Mouse (Mus musculus): Measurements from ENCODE around the gene A3galt2. TPM values are rescaled to one million over a fixed set of nuclear protein-coding genes. Genes with fewer than 3 reads are reported as not detected.
A peak's percentile ranks its signal among the peaks of the same experiment; 100 is the strongest.

Gene A3galt2
- polyA plus RNA-seq, 1 experiment from 2014 or later: 0.33 TPM

DNA sequence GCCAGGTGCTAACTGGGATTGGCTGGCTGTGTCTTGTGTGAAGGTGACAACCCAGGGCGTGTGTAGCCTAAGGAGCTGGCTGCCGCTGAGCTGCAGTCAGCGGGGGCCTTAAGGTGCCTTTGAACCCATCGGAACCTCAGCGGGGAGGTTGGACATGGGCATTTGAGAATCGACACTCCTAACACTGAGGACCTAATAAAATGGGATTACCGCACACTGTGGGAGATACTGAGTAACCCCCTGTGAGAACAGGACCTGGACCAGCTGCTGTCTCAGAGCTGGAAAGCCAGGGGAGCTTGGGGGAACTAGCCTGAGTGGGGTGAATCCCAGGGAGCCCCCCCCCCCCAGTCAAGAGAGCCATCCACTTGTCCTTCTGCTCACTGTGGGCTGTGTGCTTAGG, 1.6 kb upstream of the A3galt2 start:
- no peak overlapping the region for H3K4me3 ChIP-seq (ENCODE audit: low read depth, low read length)
- H3K4me1 ChIP-seq (ENCODE audit: control insufficient read depth, insufficient read depth, low read length): no peaks in the 10 kb centered on the region
- ATAC-seq (ENCODE audit: insufficient read depth, low FRiP score, low TSS enrichment) (no peak), DNase-seq (ENCODE audit: low spot score) (no peak)
- H3K9me3 ChIP-seq (ENCODE audit: control insufficient read depth, low read length): no peaks in the 10 kb centered on the region
- 98% methylated on average over 7 of the region's 7 CpGs for WGBS
- H3K27ac ChIP-seq (ENCODE audit: low read depth, low read length): no peak overlapping the region
- no peak overlapping the region for H3K9ac ChIP-seq (ENCODE audit: low read length)
- H3K36me3 ChIP-seq (ENCODE audit: control insufficient read depth, insufficient read depth, low read length): peaks cover 35% of the 10 kb centered on the region
- H3K27me3 ChIP-seq (ENCODE audit: control insufficient read depth, insufficient read depth, low read length): no peaks in the 10 kb centered on the region
- no peak overlapping the region for H3K4me2 ChIP-seq (ENCODE audit: low read depth)

DNA sequence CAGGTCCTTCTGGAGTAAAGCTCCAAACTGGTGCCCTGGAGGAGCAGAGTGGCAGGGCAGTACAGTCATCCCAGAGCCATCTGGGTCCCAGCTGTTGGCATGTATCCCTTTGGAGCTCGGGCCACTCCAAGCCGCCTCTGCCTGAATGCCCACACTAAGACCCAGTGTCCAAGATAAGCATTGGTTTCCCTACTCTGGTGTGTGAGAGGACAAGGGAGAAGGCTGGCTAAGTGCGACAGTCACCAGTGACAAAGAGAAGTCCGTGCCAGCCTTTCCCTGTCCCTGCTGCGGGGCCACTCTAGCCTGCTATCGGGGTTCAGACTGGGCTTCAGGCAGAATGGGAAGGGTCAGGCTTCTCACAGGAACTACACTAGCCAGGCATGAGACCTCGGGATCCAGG, 736 bp downstream of the A3galt2 start:
- H3K4me2 ChIP-seq (ENCODE audit: low read depth): no peak overlapping the region
- no peaks in the 10 kb centered on the region for H3K27me3 ChIP-seq (ENCODE audit: control insufficient read depth, insufficient read depth, low read length)
- ATAC-seq (ENCODE audit: insufficient read depth, low FRiP score, low TSS enrichment) (no peak), DNase-seq (ENCODE audit: low spot score) (no peak)
- 0 out of 2 replicates have a peak overlapping the region, but pooled peaks have one; percentile 29 for H3K27ac ChIP-seq (ENCODE audit: low read depth, low read length)
- no peak overlapping the region for H3K4me3 ChIP-seq (ENCODE audit: low read depth, low read length)
- H3K9me3 ChIP-seq (ENCODE audit: control insufficient read depth, low read length): no peaks in the 10 kb centered on the region
- H3K9ac ChIP-seq (ENCODE audit: low read length): no peak overlapping the region
- H3K36me3 ChIP-seq (ENCODE audit: control insufficient read depth, insufficient read depth, low read length): peaks cover 19% of the 10 kb centered on the region
- WGBS: 78% methylated on average over 7 of the region's 7 CpGs
- no peaks in the 10 kb centered on the region for H3K4me1 ChIP-seq (ENCODE audit: control insufficient read depth, insufficient read depth, low read length)

DNA sequence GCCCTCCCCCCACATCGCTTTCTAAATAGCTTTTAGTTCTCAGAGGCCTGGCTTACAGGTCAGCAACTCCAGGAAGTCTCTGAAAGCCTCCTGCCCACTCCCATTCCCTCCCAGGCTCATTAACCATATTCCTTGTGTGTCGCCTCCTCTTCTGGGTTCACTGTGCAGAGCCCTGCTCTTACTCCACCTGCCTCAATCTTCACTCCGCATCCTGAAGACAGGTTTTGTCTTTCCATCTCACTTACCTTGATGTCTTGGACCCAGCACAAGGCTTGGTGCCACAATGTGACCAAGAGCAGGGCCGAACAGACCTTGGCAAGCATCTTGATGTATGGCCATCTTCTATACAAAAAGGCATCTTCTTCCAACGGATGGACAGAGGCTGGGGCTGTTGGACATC, 4.0 kb downstream of the A3galt2 start:
- DNase-seq (ENCODE audit: low spot score) (no peak), ATAC-seq (ENCODE audit: insufficient read depth, low FRiP score, low TSS enrichment) (no peak)
- Histone ChIP-seq H3K36me3 (ENCODE audit: control insufficient read depth, insufficient read depth, low read length) (no peaks in the 10 kb centered on the region), H3K4me1 (ENCODE audit: control insufficient read depth, insufficient read depth, low read length) (no peaks in the 10 kb centered on the region), H3K27me3 (ENCODE audit: control insufficient read depth, insufficient read depth, low read length) (no peaks in the 10 kb centered on the region), H3K9ac (ENCODE audit: low read length) (no peak overlapping the region), H3K4me3 (ENCODE audit: low read depth, low read length) (no peak overlapping the region), H3K27ac (ENCODE audit: low read depth, low read length) (no peak overlapping the region), H3K4me2 (ENCODE audit: low read depth) (no peak overlapping the region), H3K9me3 (ENCODE audit: control insufficient read depth, low read length) (no peaks in the 10 kb centered on the region)
- 86% methylated on average over 5 of the region's 5 CpGs for WGBS

DNA sequence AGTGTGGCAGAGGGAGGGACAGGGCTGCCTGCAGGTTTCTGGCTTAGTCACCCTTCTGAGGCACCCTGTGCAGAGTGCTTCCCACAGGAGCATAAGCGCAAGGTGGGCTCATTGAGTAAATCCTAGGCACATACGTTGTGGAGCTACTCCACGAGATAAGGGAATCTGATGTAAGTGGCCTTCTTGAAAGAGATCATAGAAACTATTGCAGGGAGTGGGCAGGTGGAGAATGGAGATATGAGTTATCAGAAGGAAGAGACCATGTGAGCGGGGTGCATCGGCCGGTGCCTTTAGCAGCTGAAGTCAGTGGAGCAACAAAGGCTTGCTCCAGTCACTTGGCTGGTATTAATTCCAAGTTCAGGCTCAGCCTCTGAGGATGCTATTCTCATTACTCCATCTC, 4.9 kb downstream of the A3galt2 start:
- H3K9me3 ChIP-seq (ENCODE audit: control insufficient read depth, low read length): no peaks in the 10 kb centered on the region
- H3K4me1 ChIP-seq (ENCODE audit: control insufficient read depth, insufficient read depth, low read length): no peaks in the 10 kb centered on the region
- ATAC-seq (ENCODE audit: insufficient read depth, low FRiP score, low TSS enrichment) (no peak), DNase-seq (ENCODE audit: low spot score) (no peak)
- no peak overlapping the region for H3K4me2 ChIP-seq (ENCODE audit: low read depth)
- no peak overlapping the region for H3K4me3 ChIP-seq (ENCODE audit: low read depth, low read length)
- H3K36me3 ChIP-seq (ENCODE audit: control insufficient read depth, insufficient read depth, low read length): no peaks in the 10 kb centered on the region
- H3K27ac ChIP-seq (ENCODE audit: low read depth, low read length): no peak overlapping the region
- H3K9ac ChIP-seq (ENCODE audit: low read length): no peak overlapping the region
- 91% methylated on average over 6 of the region's 6 CpGs for WGBS
- no peaks in the 10 kb centered on the region for H3K27me3 ChIP-seq (ENCODE audit: control insufficient read depth, insufficient read depth, low read length)

DNA sequence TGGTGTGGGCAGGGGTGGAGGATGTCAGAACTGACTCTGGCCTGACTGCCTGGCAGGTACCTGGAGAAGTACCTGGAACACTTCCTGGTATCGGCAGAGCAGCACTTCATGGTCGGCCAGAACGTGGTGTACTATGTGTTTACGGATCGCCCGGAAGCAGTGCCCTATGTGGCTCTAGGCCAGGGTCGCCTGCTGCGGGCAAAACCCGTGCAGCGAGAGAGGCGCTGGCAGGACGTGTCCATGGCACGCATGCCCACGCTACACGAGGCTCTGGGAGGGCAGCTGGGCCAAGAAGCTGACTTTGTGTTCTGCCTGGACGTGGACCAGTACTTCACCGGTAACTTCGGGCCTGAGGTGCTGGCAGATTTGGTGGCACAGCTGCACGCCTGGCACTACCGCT, 11.8 kb downstream of the A3galt2 start:
- 94% methylated on average over 20 of the region's 20 CpGs for WGBS
- no peaks in the 10 kb centered on the region for H3K27me3 ChIP-seq (ENCODE audit: control insufficient read depth, insufficient read depth, low read length)
- no peak overlapping the region for H3K4me2 ChIP-seq (ENCODE audit: low read depth)
- DNase-seq (ENCODE audit: low spot score): no peak
- no peak overlapping the region for H3K27ac ChIP-seq (ENCODE audit: low read depth, low read length)
- no peak overlapping the region for H3K4me3 ChIP-seq (ENCODE audit: low read depth, low read length)
- H3K9ac ChIP-seq (ENCODE audit: low read length): no peak overlapping the region
- ATAC-seq (ENCODE audit: insufficient read depth, low FRiP score, low TSS enrichment): no peak
- no peaks in the 10 kb centered on the region for H3K4me1 ChIP-seq (ENCODE audit: control insufficient read depth, insufficient read depth, low read length)
- H3K36me3 ChIP-seq (ENCODE audit: control insufficient read depth, insufficient read depth, low read length): peaks cover under 1% of the 10 kb centered on the region
- no peaks in the 10 kb centered on the region for H3K9me3 ChIP-seq (ENCODE audit: control insufficient read depth, low read length)

DNA sequence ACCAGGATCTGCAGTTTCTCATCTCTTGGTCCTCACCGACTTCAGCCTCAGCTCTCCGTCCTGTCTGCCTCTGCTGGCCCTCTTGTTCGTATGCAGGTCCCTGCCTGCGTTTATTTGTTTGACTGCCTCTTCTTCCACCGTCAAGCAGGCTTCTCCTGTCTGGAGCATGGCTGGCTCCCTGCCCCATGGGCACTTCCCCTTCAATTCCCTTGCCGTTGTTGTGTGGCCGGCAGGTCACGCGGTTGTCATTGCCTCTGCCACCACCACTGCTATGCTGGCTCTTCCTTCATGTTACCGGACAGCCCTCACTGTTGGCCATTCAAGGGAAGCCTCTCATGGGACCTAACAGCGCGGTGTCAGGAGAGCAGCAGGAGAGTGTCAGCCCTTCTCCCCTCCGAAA, 13.0 kb downstream of the A3galt2 start:
- ATAC-seq (ENCODE audit: insufficient read depth, low FRiP score, low TSS enrichment) (no peak), DNase-seq (ENCODE audit: low spot score) (no peak)
- Histone ChIP-seq H3K27me3 (ENCODE audit: control insufficient read depth, insufficient read depth, low read length) (no peaks in the 10 kb centered on the region), H3K4me2 (ENCODE audit: low read depth) (no peak overlapping the region), H3K36me3 (ENCODE audit: control insufficient read depth, insufficient read depth, low read length) (peaks cover 6% of the 10 kb centered on the region), H3K9me3 (ENCODE audit: control insufficient read depth, low read length) (no peaks in the 10 kb centered on the region), H3K27ac (ENCODE audit: low read depth, low read length) (no peak overlapping the region), H3K9ac (ENCODE audit: low read length) (no peak overlapping the region), H3K4me1 (ENCODE audit: control insufficient read depth, insufficient read depth, low read length) (no peaks in the 10 kb centered on the region), H3K4me3 (ENCODE audit: low read depth, low read length) (no peak overlapping the region)
- 79% methylated on average over 13 of the region's 13 CpGs for WGBS

DNA sequence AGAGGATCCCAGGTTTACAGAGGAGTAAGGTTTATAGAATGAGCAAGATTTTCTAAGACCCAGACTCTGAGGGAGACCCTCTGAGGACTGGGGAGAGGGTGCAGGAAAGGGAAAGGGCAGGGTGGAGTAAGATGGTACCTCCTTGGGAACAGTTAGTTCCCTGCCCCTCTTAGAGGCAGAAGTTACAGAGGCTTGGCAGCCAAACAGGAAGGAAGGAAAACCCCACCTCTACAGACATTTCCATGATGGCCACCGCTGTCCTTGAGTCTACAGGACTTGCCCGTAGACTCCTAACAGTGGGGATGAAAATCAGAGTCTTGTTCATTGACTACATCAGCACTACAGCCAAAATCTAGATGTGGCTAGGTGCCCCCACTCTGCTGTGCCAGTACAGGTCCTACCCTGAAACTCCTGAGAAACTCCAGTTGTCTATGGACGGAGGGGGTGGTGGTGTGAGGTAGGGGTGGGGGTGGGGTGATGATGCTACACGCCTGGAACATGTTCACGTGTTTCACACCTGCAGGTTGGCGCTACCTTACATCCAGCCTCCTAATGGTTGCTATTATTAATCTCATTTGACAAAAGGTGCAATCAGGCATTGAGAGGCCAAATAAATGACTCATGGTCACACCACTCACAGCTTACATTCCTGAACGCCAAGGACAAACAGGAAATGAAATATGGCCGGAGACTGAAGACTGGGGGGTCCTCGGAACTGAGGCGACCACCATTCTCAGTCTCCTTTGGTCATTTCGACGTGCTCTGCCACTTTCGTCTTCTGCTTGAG, 14.6 kb downstream of the A3galt2 start:
- H3K4me2 ChIP-seq (ENCODE audit: low read depth): no peak overlapping the region
- no peak overlapping the region for H3K4me3 ChIP-seq (ENCODE audit: low read depth, low read length)
- H3K27ac ChIP-seq (ENCODE audit: low read depth, low read length): no peak overlapping the region
- DNase-seq (ENCODE audit: low spot score) (no peak), ATAC-seq (ENCODE audit: insufficient read depth, low FRiP score, low TSS enrichment) (no peak)
- no peaks in the 10 kb centered on the region for H3K9me3 ChIP-seq (ENCODE audit: control insufficient read depth, low read length)
- H3K4me1 ChIP-seq (ENCODE audit: control insufficient read depth, insufficient read depth, low read length): no peaks in the 10 kb centered on the region
- H3K27me3 ChIP-seq (ENCODE audit: control insufficient read depth, insufficient read depth, low read length): no peaks in the 10 kb centered on the region
- 91% methylated on average over 13 of the region's 13 CpGs for WGBS
- no peak overlapping the region for H3K9ac ChIP-seq (ENCODE audit: low read length)
- peaks cover 14% of the 10 kb centered on the region for H3K36me3 ChIP-seq (ENCODE audit: control insufficient read depth, insufficient read depth, low read length)

DNA sequence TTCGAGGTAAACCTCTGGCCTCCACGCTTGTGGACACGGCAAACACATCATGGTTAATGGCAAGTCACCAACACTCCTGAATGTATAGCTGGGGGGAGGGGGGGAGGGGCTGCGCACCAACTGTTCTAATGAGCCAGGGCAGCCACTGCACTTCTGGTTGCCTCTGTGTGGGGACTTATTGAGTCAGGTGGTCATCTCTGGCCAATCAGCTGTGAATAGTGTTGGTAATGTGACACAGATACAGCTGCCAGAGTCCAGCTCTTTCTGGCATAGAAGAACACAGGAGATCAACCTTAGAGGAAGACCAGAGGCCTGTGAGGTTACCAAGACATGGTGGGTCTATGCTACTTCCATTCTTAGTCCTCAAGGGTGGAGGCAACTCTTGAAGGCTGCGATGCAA, 15.5 kb downstream of the A3galt2 start:
- no peaks in the 10 kb centered on the region for H3K27me3 ChIP-seq (ENCODE audit: control insufficient read depth, insufficient read depth, low read length)
- peaks cover 21% of the 10 kb centered on the region for H3K36me3 ChIP-seq (ENCODE audit: control insufficient read depth, insufficient read depth, low read length)
- DNase-seq (ENCODE audit: low spot score): no peak
- H3K4me2 ChIP-seq (ENCODE audit: low read depth): no peak overlapping the region
- H3K9ac ChIP-seq (ENCODE audit: low read length): no peak overlapping the region
- ATAC-seq (ENCODE audit: insufficient read depth, low FRiP score, low TSS enrichment): no peak
- no peaks in the 10 kb centered on the region for H3K9me3 ChIP-seq (ENCODE audit: control insufficient read depth, low read length)
- 87% methylated on average over 5 of the region's 5 CpGs for WGBS
- H3K4me1 ChIP-seq (ENCODE audit: control insufficient read depth, insufficient read depth, low read length): no peaks in the 10 kb centered on the region
- no peak overlapping the region for H3K27ac ChIP-seq (ENCODE audit: low read depth, low read length)
- no peak overlapping the region for H3K4me3 ChIP-seq (ENCODE audit: low read depth, low read length)

DNA sequence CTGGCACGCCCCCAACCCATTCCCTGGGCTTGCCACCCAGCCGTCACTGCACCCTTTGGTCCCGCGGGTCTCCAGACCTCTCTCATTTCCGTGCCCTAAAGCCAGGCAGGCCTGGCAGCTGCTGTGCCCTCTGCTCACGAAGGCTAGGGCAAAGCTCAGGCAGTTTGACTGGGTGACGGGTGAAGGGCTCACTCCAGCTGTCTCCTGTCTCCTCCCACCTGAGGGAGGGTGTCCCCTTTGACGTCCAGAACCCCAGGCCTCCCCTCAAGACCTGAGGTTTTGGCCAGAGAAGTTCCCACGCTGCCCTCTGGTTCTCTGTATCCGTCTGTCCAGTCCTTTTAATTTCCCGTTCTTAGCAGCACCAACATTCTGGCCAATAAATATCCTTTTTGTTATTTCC, 18.7 kb downstream of the A3galt2 start:
- DNase-seq (ENCODE audit: low spot score) (no peak), ATAC-seq (ENCODE audit: insufficient read depth, low FRiP score, low TSS enrichment) (no peak)
- 0 out of 2 replicates have a peak, but pooled peaks cover 2% of the 10 kb centered on the region for H3K4me1 ChIP-seq (ENCODE audit: control insufficient read depth, insufficient read depth, low read length)
- no peak overlapping the region for H3K4me3 ChIP-seq (ENCODE audit: low read depth, low read length)
- H3K4me2 ChIP-seq (ENCODE audit: low read depth): no peak overlapping the region
- H3K36me3 ChIP-seq (ENCODE audit: control insufficient read depth, insufficient read depth, low read length): peaks cover 38% of the 10 kb centered on the region
- 91% methylated on average over 10 of the region's 11 CpGs for WGBS
- no peaks in the 10 kb centered on the region for H3K9me3 ChIP-seq (ENCODE audit: control insufficient read depth, low read length)
- H3K9ac ChIP-seq (ENCODE audit: low read length): no peak overlapping the region
- H3K27me3 ChIP-seq (ENCODE audit: control insufficient read depth, insufficient read depth, low read length): no peaks in the 10 kb centered on the region
- H3K27ac ChIP-seq (ENCODE audit: low read depth, low read length): no peak overlapping the region
